Mouse (Mus musculus) liver, postnatal 0 days (tissue): ENCODE measurements around the gene Hoxa6. TPM values are rescaled to one million over a fixed set of nuclear protein-coding genes. Genes with fewer than 3 reads are reported as not detected.

Source experiments
- ATAC-seq: fragments of 200-750 bp; cut with Nextera tagmentation; 2 replicates; pipeline ENCODE4 v1.8.0; 2017; ENCODE audit warnings: mild to moderate bottlenecking, moderate library complexity
- DNase-seq: peaks from one replicate; pipeline ENCODE4 v3.0.0-alpha.2; 2016
- H3K27ac ChIP-seq: fragments of 300-500 bp; sonication (generic); 2 replicates; pipeline ENCODE4 v1.5.1; 2014; ENCODE audit warnings: antibody characterized with exemption, moderate library complexity, mild to moderate bottlenecking, low read depth
- H3K27me3 ChIP-seq: fragments of 300-500 bp; sonication (generic); 2 replicates; pipeline ENCODE4 v1.6.1; 2014; ENCODE audit warnings: low read length, control low read depth, mixed read lengths; ENCODE audit not compliant: insufficient read depth
- H3K36me3 ChIP-seq: fragments of 300-500 bp; sonication (generic); replicated peaks from 2 replicates; pipeline ENCODE4 v1.6.1; 2014; ENCODE audit warnings: mild to moderate bottlenecking, control low read depth, low read length, moderate library complexity, mixed read lengths; ENCODE audit not compliant: insufficient read depth
- H3K4me1 ChIP-seq: fragments of 300-500 bp; sonication (generic); 2 replicates; pipeline ENCODE4 v1.6.1; 2014; ENCODE audit warnings: antibody characterized with exemption, mild to moderate bottlenecking, control low read depth; ENCODE audit not compliant: insufficient read depth
- H3K4me2 ChIP-seq: fragments of 300-500 bp; sonication (generic); 2 replicates; pipeline ENCODE4 v1.6.1; 2014; ENCODE audit warnings: low read depth, mild to moderate bottlenecking, low read length, moderate library complexity, mixed read lengths
- H3K4me3 ChIP-seq: fragments of 300-500 bp; sonication (generic); 2 replicates; pipeline ENCODE4 v1.5.1; 2014; ENCODE audit warnings: low read depth, low read length
- H3K9ac ChIP-seq: fragments of 300-500 bp; sonication (generic); replicated peaks from 2 replicates; pipeline ENCODE4 v1.6.1; 2014; ENCODE audit warnings: mild to moderate bottlenecking, moderate library complexity
- H3K9me3 ChIP-seq: fragments of 300-500 bp; sonication (generic); 2 replicates; pipeline ENCODE4 v1.6.1; 2016; ENCODE audit warnings: mild to moderate bottlenecking, control low read depth, low read length, mixed read lengths
- CTCF ChIP-seq: sonication (generic); IDR thresholded peaks from 2 replicates; pipeline ENCODE4 v1.5.1; 2016; ENCODE audit warnings: antibody characterized with exemption, low read depth
- EP300 ChIP-seq: IDR thresholded peaks from 2 replicates; pipeline ENCODE4 v1.6.1; 2016; ENCODE audit warnings: antibody characterized with exemption, low read depth, mild to moderate bottlenecking
- WGBS: fragments of 180-500 bp; shearing (Covaris S2); extraction: QIAGEN DNeasy Blood & Tissue Kit; methylation state at CpG from one replicate; pipeline ENCODE4 v1.1.7; 2014; ENCODE audit not compliant: insufficient replicate concordance; 5-methylcytosine and 5-hydroxymethylcytosine counted together
- polyA plus RNA-seq: library from polyadenylated mRNA; unstranded; fragments of >200 nt; fragmentation: Nextera tagmentation; extraction: Ambion mirVana; gene quantifications from 2 replicates; pipeline ENCODE4 v1.2.1, GENCODE M21; 2015

Hoxa6 gene
- polyA plus RNA-seq, 1 experiment from 2014 or later: not detected

DNA sequence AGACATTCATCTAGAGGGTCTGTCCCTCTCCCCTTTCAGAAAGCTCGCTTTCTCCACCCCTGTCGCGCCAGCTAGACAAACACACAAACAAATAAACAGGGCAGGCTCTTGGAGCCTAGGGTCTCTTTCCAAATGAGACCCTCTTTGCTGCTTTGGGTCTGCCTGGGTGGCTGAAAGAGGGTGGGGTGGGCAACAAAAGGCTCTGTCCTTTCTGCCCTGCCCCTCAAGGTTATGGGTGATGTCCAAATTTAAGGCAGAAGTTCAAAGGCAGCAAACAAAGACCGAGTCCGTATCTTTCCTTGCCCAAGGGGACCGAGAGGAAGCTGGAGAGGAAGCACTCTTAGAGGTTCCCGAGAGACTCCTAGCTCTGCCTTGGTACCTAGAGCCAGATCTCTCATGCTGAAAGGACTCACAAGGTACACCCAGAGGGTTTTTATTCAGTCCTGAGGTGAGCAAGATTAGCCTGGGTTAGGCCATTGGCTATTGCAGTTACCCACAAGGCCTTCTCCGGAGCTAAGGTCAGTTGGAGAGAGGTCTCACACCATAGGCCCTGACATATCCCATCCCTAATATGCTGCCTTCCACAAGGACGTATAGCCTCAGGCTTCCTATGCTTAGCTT lies 32.6 kb upstream of the Hoxa6 start:
- H3K4me1 ChIP-seq: peaks cover 6% of the 10 kb centered on the region
- no peak overlapping the region for H3K4me2 ChIP-seq
- DNase-seq: no peak
- peaks cover 100% of the 10 kb centered on the region for H3K27me3 ChIP-seq
- no peak for TF ChIP-seq EP300
- TF ChIP-seq CTCF: no peak
- no peak for ATAC-seq
- WGBS: 4% methylated on average over 9 of the region's 9 CpGs
- no peak overlapping the region for H3K27ac ChIP-seq
- no peaks in the 10 kb centered on the region for H3K36me3 ChIP-seq
- H3K4me3 ChIP-seq: no peak overlapping the region
- no peaks in the 10 kb centered on the region for H3K9me3 ChIP-seq
- H3K9ac ChIP-seq: no peak overlapping the region

DNA sequence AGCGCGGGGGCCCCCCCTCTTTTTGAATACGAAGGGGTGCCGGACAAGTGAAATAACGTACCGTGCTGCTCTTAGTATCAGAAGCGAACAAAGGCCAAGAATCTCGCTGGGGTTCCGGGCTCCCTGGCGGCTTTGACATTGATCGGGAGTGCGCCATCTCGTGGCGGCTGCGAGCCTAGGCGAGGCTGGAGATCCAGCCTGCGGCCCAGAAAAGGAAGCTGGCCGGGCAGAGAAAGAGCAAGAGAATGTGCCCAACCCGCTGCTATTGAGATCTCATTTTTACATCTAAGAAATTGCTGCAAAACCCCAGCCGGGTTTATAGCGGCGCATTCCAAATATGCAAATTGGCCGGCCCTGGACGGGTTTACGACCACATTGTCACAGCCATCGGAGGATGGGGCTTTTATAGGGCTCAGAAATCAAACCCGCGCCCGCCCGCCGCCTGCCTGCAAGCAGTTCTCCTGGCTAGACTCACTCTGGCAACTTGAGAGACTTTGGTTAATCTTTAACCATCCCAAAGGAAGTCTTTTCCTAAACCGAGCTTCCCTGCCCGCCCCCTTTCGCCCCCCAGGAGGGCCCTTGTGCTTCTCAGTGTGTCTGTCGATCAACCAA lies 32.0 kb upstream of the Hoxa6 start, which contains the start of gene Hoxa10:
Gene Hoxa10 (minus strand): TSS at position 466 of the 612 bp plus-strand sequence.
- WGBS: 5% methylated on average over 35 of the region's 35 CpGs
- TF ChIP-seq EP300 (no peak), CTCF (peak; percentile 70)
- Histone ChIP-seq H3K4me2 (peak within 1 kb of the TSS; percentile 20), H3K9ac (no peak within 1 kb of the TSS), H3K9me3 (no peaks in the 10 kb centered on the region), H3K4me3 (peak within 1 kb of the TSS; percentile 10; the same call in 1 of the 2 replicates), H3K27ac (no peak within 1 kb of the TSS), H3K36me3 (no peaks in the 10 kb centered on the region), H3K4me1 (peaks cover 4% of the 10 kb centered on the region), H3K27me3 (peaks cover 100% of the 10 kb centered on the region)
- no peak for ATAC-seq
- peak; percentile 83 for DNase-seq

DNA sequence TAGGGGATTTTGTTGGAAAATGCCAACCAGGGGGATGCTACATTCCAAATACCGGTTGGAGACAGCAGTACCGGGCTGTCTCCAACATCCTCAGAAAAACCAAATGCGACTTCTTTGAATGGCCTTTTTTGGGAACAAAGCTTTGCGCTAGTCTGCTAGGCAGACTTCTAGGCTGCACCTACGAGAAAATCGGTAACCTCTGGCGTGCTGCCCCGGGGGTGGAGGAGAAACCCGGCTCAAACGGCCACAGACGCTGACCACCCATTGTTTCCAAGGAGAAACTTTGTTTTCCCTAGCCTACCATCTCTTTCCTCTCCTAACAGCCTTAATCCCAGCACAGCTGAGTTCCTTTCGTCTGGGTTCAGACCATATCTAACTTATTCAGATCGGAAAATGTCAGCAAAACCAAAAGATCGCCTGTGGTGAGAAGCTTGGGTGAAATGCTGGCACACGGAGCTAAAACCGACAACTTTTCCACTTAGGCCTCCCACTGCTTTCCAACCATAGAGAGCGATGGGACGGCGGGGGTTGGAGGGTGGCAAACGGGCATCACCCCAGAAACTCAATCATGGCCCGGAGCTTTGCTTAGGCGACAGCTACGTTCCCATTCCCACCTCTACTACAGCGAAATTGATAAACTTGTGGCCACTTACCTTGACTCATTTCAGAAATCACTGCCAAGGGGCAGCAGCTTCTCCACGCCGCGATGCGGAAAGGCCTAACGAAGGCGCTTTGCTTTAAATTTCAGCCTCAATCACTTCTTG lies 31.3 kb upstream of the Hoxa6 start:
- Histone ChIP-seq H3K4me2 (peak overlapping the region; percentile 20), H3K9me3 (no peaks in the 10 kb centered on the region), H3K4me1 (peaks cover 1% of the 10 kb centered on the region), H3K27me3 (peaks cover 100% of the 10 kb centered on the region), H3K36me3 (no peaks in the 10 kb centered on the region), H3K27ac (no peak overlapping the region), H3K4me3 (peak overlapping the region; percentile 10; the same call in 1 of the 2 replicates), H3K9ac (no peak overlapping the region)
- DNase-seq (no peak), ATAC-seq (no peak)
- no peak for TF ChIP-seq EP300
- no peak for TF ChIP-seq CTCF
- WGBS: 3% methylated on average over 30 of the region's 30 CpGs

DNA sequence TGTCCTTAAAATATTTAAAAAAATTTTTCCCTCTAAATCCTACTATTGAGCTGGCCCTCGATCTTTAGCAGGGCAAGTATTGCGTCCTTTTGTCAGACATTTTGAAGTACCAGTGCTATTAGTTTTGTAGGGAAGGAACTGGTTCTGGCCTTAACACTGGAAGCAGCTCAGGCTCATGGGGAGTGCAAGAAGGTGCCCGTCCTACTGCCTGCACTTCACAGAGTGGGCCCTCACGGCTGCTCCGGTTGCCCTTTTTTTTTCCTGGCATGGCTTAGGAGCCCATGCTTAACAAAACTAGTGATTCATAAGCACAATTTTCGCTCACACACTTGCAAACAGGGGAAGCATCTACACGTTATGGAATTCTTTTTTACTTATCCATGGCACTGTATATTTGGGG lies 30.5 kb upstream of the Hoxa6 start:
- no peaks in the 10 kb centered on the region for H3K9me3 ChIP-seq
- H3K27me3 ChIP-seq: peaks cover 100% of the 10 kb centered on the region
- H3K4me3 ChIP-seq: no peak overlapping the region
- no peak overlapping the region for H3K27ac ChIP-seq
- no peak for TF ChIP-seq CTCF
- no peak for TF ChIP-seq EP300
- 9% methylated on average over 7 of the region's 7 CpGs for WGBS
- no peak overlapping the region for H3K9ac ChIP-seq
- H3K4me2 ChIP-seq: no peak overlapping the region
- ATAC-seq: no peak
- H3K4me1 ChIP-seq: no peaks in the 10 kb centered on the region; the same call in 1 of the 2 replicates
- no peak for DNase-seq
- no peaks in the 10 kb centered on the region for H3K36me3 ChIP-seq

DNA sequence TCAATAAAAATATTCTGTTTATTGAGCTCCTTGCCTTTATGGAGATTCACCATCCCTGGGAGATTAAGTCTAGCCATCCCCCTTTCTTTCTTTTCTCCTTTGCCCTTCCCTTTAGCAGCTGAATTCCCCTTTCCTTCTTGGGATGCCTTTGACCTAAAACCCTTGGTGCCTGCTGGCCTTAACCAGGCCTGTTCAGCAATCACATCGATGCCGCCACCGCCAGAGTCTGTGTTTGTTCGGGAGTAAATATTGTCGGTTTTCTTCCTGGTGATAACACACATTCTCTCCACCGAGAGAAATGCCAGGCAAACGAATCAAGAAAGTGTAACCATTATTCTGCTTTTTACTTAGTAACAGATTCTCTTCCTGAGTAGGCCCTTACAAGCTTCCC lies 29.6 kb upstream of the Hoxa6 start:
- H3K27me3 ChIP-seq: peaks cover 100% of the 10 kb centered on the region
- H3K27ac ChIP-seq: no peak overlapping the region
- H3K36me3 ChIP-seq: no peaks in the 10 kb centered on the region
- H3K9ac ChIP-seq: no peak overlapping the region
- TF ChIP-seq CTCF (no peak), EP300 (no peak)
- ATAC-seq: no peak
- WGBS: 7% methylated on average over 7 of the region's 7 CpGs
- H3K4me3 ChIP-seq: no peak overlapping the region
- no peak for DNase-seq
- H3K9me3 ChIP-seq: no peaks in the 10 kb centered on the region
- H3K4me1 ChIP-seq: no peaks in the 10 kb centered on the region; the same call in 1 of the 2 replicates
- no peak overlapping the region for H3K4me2 ChIP-seq

DNA sequence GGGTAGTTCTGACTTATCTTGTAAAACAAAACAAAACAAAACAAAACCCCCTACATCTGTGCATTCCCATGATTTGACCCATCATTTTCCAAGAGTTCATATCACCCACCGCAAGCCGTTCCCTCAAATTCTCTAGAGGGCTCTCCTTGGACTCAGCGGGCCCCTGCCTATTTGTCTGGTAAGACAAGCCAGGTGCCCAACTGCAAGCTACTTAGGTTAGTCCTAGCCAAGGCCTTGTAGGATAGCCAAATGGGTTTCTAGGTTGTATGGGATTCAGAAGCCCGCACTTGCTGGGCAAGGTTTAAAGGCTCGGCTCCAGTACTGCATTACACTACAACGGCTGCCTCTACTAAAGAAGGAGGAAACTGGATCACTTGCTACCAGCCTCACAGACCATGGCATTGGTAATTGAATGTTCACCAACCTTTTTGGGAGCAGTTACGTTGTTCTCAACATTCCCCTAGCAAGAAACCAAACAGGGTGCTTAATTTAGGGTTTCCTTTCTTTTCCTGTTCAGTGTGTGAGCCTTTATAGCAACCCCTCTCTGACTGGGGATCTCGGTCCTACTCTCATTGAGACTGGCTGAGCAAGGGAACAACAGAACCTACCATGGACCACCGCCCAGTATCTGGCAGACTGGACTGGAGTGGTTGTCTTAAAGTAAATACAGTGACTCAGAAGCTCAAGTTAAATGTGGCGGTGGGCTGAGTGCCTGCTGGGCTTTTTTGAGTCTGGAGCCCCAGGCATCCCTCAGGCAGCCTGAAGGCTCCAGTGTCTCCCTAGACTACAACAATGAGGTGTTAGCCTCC lies 29.0 kb upstream of the Hoxa6 start:
- Histone ChIP-seq H3K4me2 (no peak overlapping the region), H3K36me3 (no peaks in the 10 kb centered on the region), H3K9me3 (no peaks in the 10 kb centered on the region), H3K9ac (no peak overlapping the region), H3K4me1 (peaks cover 2% of the 10 kb centered on the region; the same call in 1 of the 2 replicates), H3K27ac (no peak overlapping the region), H3K27me3 (peaks cover 100% of the 10 kb centered on the region), H3K4me3 (no peak overlapping the region)
- ATAC-seq: no peak
- TF ChIP-seq CTCF (no peak), EP300 (no peak)
- WGBS: 26% methylated on average over 10 of the region's 10 CpGs
- DNase-seq: no peak
